Mouse (Mus musculus): ENCODE data around the gene Klhl29. TPM values are rescaled to one million over a fixed set of nuclear protein-coding genes. Genes with fewer than 3 reads are reported as not detected.

Klhl29 gene
- total and polyA plus RNA-seq, 2 experiments from 2014 or later: 3.0 to 16.7 TPM

DNA sequence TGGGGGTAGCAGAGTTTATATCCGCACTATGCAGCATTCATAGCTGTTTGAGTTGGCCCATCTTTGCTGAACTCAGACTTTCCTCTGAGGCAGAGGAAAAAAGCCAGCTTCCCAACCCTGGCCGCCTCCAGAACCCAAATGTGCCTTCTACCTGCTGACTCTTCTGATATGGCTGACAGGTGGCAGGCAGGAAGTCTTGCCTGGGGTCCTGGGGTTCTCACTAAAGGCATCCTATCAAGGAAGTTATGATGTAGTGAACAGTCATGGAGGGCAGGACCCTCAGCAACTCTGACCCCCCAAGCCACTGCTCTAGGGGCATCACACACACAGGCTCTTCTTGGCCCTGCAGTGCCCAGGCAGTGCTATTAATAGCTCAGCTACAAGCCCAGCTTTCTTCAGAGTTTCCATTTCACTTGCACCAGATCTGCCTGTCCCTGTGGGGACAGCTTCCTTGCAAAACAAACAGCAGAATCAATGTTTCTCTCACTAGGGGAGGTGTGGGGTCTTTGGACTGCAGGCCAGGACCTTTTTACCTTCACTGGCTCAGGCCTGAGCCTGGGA is 187.6 kb downstream of the Klhl29 start:
- 0 out of 2 replicates have a peak overlapping the region, but pooled peaks have one; percentile 32 for H3K27ac ChIP-seq
- TF ChIP-seq CTCF (IDR thresholded peaks at IDR 0.05; ENCODE audit: low read depth): no peak
- H3K9ac ChIP-seq (replicated peaks; ENCODE audit: low read length): no peak overlapping the region
- H3K9me3 ChIP-seq (ENCODE audit: low read length): no peaks in the 10 kb centered on the region
- H3K4me3 ChIP-seq (ENCODE audit: low read length): no peak overlapping the region
- no peaks in the 10 kb centered on the region for H3K27me3 ChIP-seq (ENCODE audit: insufficient read depth, low read length)
- ATAC-seq: no peak
- 67% methylated on average over 2 of the region's 2 CpGs for WGBS
- no peak overlapping the region for H3K4me2 ChIP-seq (ENCODE audit: low read depth, low read length)
- DNase-seq (ENCODE audit: low spot score): no peak
- H3K36me3 ChIP-seq (ENCODE audit: insufficient read depth, low read length): no peaks in the 10 kb centered on the region
- H3K4me1 ChIP-seq (ENCODE audit: insufficient read depth, low read length): peaks cover 40% of the 10 kb centered on the region

DNA sequence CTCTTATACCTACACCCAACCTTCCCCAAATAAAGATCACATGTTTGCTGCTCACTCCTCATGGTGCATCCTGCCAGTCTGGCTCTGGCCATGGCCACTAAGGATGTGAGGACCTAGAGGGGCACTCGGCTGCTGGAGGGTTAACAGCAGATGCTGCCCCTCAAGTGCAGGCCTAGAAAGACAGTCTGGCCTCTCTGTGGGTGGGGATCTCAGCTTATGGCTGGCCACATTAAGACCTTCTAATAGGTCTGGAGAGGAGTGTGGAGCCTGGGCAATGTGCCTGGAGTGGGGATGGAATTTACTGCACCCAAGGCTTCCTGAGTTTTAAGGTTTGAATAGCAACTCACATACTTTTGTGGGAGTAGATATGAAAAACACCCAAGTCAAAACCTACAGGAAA is 188.8 kb downstream of the Klhl29 start:
- no peaks in the 10 kb centered on the region for H3K27me3 ChIP-seq (ENCODE audit: insufficient read depth, low read length)
- TF ChIP-seq CTCF (IDR thresholded peaks at IDR 0.05; ENCODE audit: low read depth): no peak
- H3K9ac ChIP-seq (replicated peaks; ENCODE audit: low read length): no peak overlapping the region
- H3K27ac ChIP-seq: no peak overlapping the region
- DNase-seq (ENCODE audit: low spot score) (peak; percentile 71), ATAC-seq (peak; percentile 50)
- no peak overlapping the region for H3K4me3 ChIP-seq (ENCODE audit: low read length)
- H3K36me3 ChIP-seq (ENCODE audit: insufficient read depth, low read length): no peaks in the 10 kb centered on the region
- H3K4me2 ChIP-seq (ENCODE audit: low read depth, low read length): no peak overlapping the region
- H3K9me3 ChIP-seq (ENCODE audit: low read length): no peaks in the 10 kb centered on the region
- WGBS: 44% methylated on average over 1 of the region's 1 CpGs
- H3K4me1 ChIP-seq (ENCODE audit: insufficient read depth, low read length): peaks cover 34% of the 10 kb centered on the region

DNA sequence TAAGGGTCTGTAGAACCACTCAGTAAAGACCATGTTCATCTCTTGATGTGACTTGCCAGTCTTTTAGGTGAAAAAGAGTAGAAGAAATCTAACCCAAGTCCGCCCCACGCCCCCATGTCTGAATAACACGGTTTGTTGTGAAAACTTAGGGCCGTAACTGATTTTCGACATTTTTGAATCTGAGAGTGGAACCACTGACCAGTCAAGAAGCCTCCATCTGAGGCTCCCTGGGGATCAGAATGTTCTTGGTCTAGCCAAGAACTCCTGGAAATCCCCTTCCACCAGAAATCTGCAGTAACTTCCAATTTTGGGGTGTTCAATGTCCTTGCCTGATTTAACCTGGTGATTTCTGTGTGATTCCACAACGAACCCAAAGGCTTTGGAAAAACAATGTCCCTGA is 189.9 kb downstream of the Klhl29 start:
- H3K36me3 ChIP-seq (ENCODE audit: insufficient read depth, low read length): no peaks in the 10 kb centered on the region
- H3K27me3 ChIP-seq (ENCODE audit: insufficient read depth, low read length): no peaks in the 10 kb centered on the region
- peaks cover 28% of the 10 kb centered on the region for H3K4me1 ChIP-seq (ENCODE audit: insufficient read depth, low read length)
- H3K9ac ChIP-seq (replicated peaks; ENCODE audit: low read length): no peak overlapping the region
- TF ChIP-seq CTCF (IDR thresholded peaks at IDR 0.05; ENCODE audit: low read depth): no peak
- DNase-seq (ENCODE audit: low spot score) (no peak), ATAC-seq (no peak)
- no peak overlapping the region for H3K4me2 ChIP-seq (ENCODE audit: low read depth, low read length)
- no peak overlapping the region for H3K27ac ChIP-seq
- no peaks in the 10 kb centered on the region for H3K9me3 ChIP-seq (ENCODE audit: low read length)
- WGBS: 88% methylated on average over 6 of the region's 6 CpGs
- no peak overlapping the region for H3K4me3 ChIP-seq (ENCODE audit: low read length)

DNA sequence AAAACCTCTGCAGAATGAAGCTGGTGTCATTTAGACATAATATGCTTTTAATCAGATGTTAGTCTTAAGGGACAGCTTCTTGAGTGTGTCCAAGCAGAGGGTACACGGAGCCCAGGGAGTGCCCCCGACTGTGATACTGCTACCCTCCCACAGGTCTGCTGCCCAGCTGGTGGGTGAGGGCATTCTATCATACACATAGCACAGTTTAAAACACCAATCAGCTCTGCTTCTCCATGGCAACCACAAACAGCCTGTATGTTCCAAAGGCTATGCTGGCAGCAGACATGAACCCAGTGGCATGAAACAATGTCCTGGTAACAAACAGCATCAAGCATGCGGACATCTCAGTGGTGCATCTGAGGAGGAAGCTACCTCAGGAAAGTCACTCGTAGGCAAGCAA is 192.9 kb downstream of the Klhl29 start:
- ATAC-seq: peak; percentile 42; the same call in 1 of the 2 replicates
- WGBS: 38% methylated on average over 4 of the region's 4 CpGs
- Histone ChIP-seq H3K36me3 (ENCODE audit: insufficient read depth, low read length) (no peaks in the 10 kb centered on the region), H3K4me1 (ENCODE audit: insufficient read depth, low read length) (no peaks in the 10 kb centered on the region; the same call in 1 of the 2 replicates), H3K4me2 (ENCODE audit: low read depth, low read length) (no peak overlapping the region), H3K27ac (no peak overlapping the region), H3K4me3 (ENCODE audit: low read length) (no peak overlapping the region), H3K9me3 (ENCODE audit: low read length) (no peaks in the 10 kb centered on the region), H3K9ac (replicated peaks; ENCODE audit: low read length) (no peak overlapping the region), H3K27me3 (ENCODE audit: insufficient read depth, low read length) (no peaks in the 10 kb centered on the region)
- peak; percentile 54 for DNase-seq (ENCODE audit: low spot score)
- TF ChIP-seq CTCF (IDR thresholded peaks at IDR 0.05; ENCODE audit: low read depth): no peak

DNA sequence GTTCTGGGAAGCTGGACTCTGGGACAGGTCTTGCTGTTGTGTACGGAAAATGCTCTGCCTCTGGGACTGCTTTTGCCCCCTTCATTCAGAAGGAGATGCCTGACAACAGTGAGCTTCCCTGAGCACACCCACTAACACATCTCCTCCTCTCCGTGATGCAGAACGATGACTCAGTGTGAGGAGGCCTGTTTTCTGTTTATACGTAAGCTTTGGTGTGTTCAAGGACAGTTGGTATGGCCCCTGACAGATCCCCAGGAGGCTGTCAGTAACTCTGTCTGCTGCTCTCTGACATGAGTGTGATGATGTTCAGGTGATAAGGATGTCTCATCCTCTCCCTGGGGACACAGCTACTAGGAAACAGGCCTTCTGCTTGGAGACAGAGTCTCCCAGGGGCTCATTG is 193.3 kb downstream of the Klhl29 start:
- Histone ChIP-seq H3K9ac (replicated peaks; ENCODE audit: low read length) (no peak overlapping the region), H3K4me1 (ENCODE audit: insufficient read depth, low read length) (no peaks in the 10 kb centered on the region; the same call in 1 of the 2 replicates), H3K27ac (no peak overlapping the region), H3K36me3 (ENCODE audit: insufficient read depth, low read length) (no peaks in the 10 kb centered on the region), H3K27me3 (ENCODE audit: insufficient read depth, low read length) (no peaks in the 10 kb centered on the region), H3K4me3 (ENCODE audit: low read length) (no peak overlapping the region), H3K4me2 (ENCODE audit: low read depth, low read length) (no peak overlapping the region), H3K9me3 (ENCODE audit: low read length) (no peaks in the 10 kb centered on the region)
- DNase-seq (ENCODE audit: low spot score) (no peak), ATAC-seq (0 out of 2 replicates have a peak, but pooled peaks have one; percentile 16)
- TF ChIP-seq CTCF (IDR thresholded peaks at IDR 0.05; ENCODE audit: low read depth): no peak
- WGBS: 65% methylated on average over 4 of the region's 4 CpGs

DNA sequence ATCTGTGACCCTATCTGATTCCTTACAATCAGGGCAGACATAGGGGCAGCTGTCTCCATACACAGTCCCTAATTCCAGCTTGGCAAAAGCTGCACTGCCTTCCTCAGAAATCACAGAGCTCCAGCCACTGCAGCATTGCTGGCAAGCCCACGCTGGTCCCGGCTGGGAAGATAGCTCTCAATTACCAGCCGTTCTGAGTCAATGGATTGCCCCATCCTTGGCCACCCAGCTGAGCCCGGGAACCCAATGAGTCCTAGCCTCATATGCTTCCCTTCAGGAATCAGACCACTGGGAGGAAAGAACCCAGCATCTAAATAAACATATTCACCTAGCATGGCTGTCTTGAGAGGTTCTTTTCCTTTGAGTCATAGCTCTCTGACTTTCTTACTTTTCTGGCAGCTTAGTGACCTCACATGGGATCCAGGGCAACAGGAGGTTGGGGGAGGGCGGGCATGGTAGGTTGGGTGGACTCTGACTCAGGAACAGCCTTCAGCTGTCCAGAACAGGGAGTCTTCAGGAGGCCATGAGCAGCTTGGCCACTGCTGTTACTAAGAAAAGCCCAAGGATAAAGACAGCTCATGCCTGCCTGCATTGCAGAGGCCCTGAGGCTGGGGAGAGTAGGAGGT is 198.7 kb downstream of the Klhl29 start:
- Histone ChIP-seq H3K27me3 (ENCODE audit: insufficient read depth, low read length) (no peaks in the 10 kb centered on the region), H3K4me3 (ENCODE audit: low read length) (no peak overlapping the region), H3K4me1 (ENCODE audit: insufficient read depth, low read length) (peaks cover 5% of the 10 kb centered on the region; the same call in 1 of the 2 replicates), H3K9me3 (ENCODE audit: low read length) (no peaks in the 10 kb centered on the region), H3K9ac (replicated peaks; ENCODE audit: low read length) (no peak overlapping the region), H3K27ac (no peak overlapping the region), H3K4me2 (ENCODE audit: low read depth, low read length) (no peak overlapping the region), H3K36me3 (ENCODE audit: insufficient read depth, low read length) (no peaks in the 10 kb centered on the region)
- no peak for TF ChIP-seq CTCF (IDR thresholded peaks at IDR 0.05; ENCODE audit: low read depth)
- peak; percentile 30 for DNase-seq (ENCODE audit: low spot score)
- ATAC-seq: peak; percentile 63; the same call in 1 of the 2 replicates
- 49% methylated on average over 5 of the region's 5 CpGs for WGBS

DNA sequence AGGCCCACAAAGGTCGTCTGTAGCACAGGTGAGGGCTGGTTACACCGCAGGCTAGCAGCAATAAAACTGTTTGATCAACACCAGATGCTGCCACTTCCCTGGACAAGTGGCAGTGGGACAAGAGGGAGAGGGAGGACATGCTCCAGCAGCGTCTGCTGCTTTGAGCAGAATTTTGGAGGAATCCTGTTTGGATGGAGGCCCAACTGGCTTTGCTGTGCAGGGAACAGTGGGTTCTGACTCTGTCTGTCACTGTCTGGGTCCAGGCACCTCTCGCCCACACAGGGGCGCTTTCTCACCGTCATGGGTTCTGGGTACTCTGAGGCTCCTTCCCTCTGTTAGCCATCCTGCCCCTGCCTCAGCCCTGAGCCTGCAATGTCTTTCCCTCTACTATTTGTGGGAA is 209.3 kb downstream of the Klhl29 start:
- TF ChIP-seq CTCF (IDR thresholded peaks at IDR 0.05; ENCODE audit: low read depth): peak; percentile 65
- ATAC-seq: peak; percentile 83
- 52% methylated on average over 6 of the region's 6 CpGs for WGBS
- H3K4me2 ChIP-seq (ENCODE audit: low read depth, low read length): no peak overlapping the region
- peak; percentile 62 for DNase-seq (ENCODE audit: low spot score)
- no peaks in the 10 kb centered on the region for H3K36me3 ChIP-seq (ENCODE audit: insufficient read depth, low read length)
- H3K4me3 ChIP-seq (ENCODE audit: low read length): no peak overlapping the region
- H3K9me3 ChIP-seq (ENCODE audit: low read length): no peaks in the 10 kb centered on the region
- H3K27me3 ChIP-seq (ENCODE audit: insufficient read depth, low read length): no peaks in the 10 kb centered on the region
- H3K4me1 ChIP-seq (ENCODE audit: insufficient read depth, low read length): no peaks in the 10 kb centered on the region
- no peak overlapping the region for H3K27ac ChIP-seq
- no peak overlapping the region for H3K9ac ChIP-seq (replicated peaks; ENCODE audit: low read length)

Measured in hindbrain, postnatal 0 days (tissue).